Mouse (Mus musculus): Measurements from ENCODE around the gene Adcy5. TPM values are rescaled to one million over a fixed set of nuclear protein-coding genes. Genes with fewer than 3 reads are reported as not detected.
A peak's percentile ranks its signal among the peaks of the same experiment; 100 is the strongest.

Adcy5 gene
- total RNA-seq (2022): 10 to 100 TPM; 51.4 to 56.2 (median 54.6) TPM

GRCm38 (mm10) chr16:35154641-35155390, at the start of gene Adcy5:
TSS of gene Adcy5 (plus strand) at chr16:35154877.
- no peak for DNase-seq (ENCODE audit: low spot score)

- no peak for DNase-seq (ENCODE audit: low spot score)
Observed at GRCm38 (mm10) chr16:35107985-35108384, 46.7 kb upstream of the Adcy5 start.

- no peak for DNase-seq (ENCODE audit: low spot score)
Observed at GRCm38 (mm10) chr16:35109156-35109555, 45.5 kb upstream of the Adcy5 start.

GRCm38 (mm10) chr16:35109656-35110291, 44.9 kb upstream of the Adcy5 start:
- DNase-seq (ENCODE audit: low spot score): no peak

GRCm38 (mm10) chr16:35110410-35111142, 44.1 kb upstream of the Adcy5 start:
- peak; percentile 83 for DNase-seq (ENCODE audit: low spot score)

GRCm38 (mm10) chr16:35111143-35111620, 43.5 kb upstream of the Adcy5 start:
- DNase-seq (ENCODE audit: low spot score): no peak

GRCm38 (mm10) chr16:35113496-35113895, 41.2 kb upstream of the Adcy5 start:
- DNase-seq (ENCODE audit: low spot score): no peak

- no peak for DNase-seq (ENCODE audit: low spot score)
Observed at GRCm38 (mm10) chr16:35116328-35116956, 38.2 kb upstream of the Adcy5 start.

GRCm38 (mm10) chr16:35117436-35117835, 37.2 kb upstream of the Adcy5 start:
- DNase-seq (ENCODE audit: low spot score): no peak

GRCm38 (mm10) chr16:35120603-35121002, 34.1 kb upstream of the Adcy5 start:
- no peak for DNase-seq (ENCODE audit: low spot score)

- DNase-seq (ENCODE audit: low spot score): no peak
Observed at GRCm38 (mm10) chr16:35127270-35127669, 27.4 kb upstream of the Adcy5 start.

- DNase-seq (ENCODE audit: low spot score): peak; percentile 65
Observed at GRCm38 (mm10) chr16:35130172-35130571, 24.5 kb upstream of the Adcy5 start.

GRCm38 (mm10) chr16:35139416-35139815, 15.3 kb upstream of the Adcy5 start:
- no peak for DNase-seq (ENCODE audit: low spot score)

GRCm38 (mm10) chr16:35139873-35140619, 14.6 kb upstream of the Adcy5 start:
- DNase-seq (ENCODE audit: low spot score): no peak

GRCm38 (mm10) chr16:35140620-35140975, 14.1 kb upstream of the Adcy5 start:
- DNase-seq (ENCODE audit: low spot score): no peak

- DNase-seq (ENCODE audit: low spot score): no peak
Observed at GRCm38 (mm10) chr16:35141839-35142238, 12.8 kb upstream of the Adcy5 start.

- no peak for DNase-seq (ENCODE audit: low spot score)
Observed at GRCm38 (mm10) chr16:35146153-35146552, 8.5 kb upstream of the Adcy5 start.

GRCm38 (mm10) chr16:35153146-35153755, 1.4 kb upstream of the Adcy5 start:
- no peak for DNase-seq (ENCODE audit: low spot score)

- no peak for DNase-seq (ENCODE audit: low spot score)
Observed at GRCm38 (mm10) chr16:35154245-35154640, 434 bp upstream of the Adcy5 start.

GRCm38 (mm10) chr16:35155391-35156305, 971 bp downstream of the Adcy5 start:
- DNase-seq (ENCODE audit: low spot score): peak; percentile 40

All from heart, adult 8-10 months (tissue).